8 mouse cellular contexts compared by ENCODE assay signal in genomic region chr17:74527729-74528607, GRCm38 (mm10). TPM values are rescaled to one million over a fixed set of nuclear protein-coding genes. Genes with fewer than 3 reads are reported as not detected.
A peak's percentile ranks its signal among the peaks of the same experiment; 100 is the strongest.
DNase-seq lines count a peak whose midpoint lies in the region; ATAC-seq lines count a peak whose summit lies in the region.

Gene Birc6, plus strand, starts transcription at chr17:74528295.

- WGBS in heart, embryonic 13.5 days: under 1% methylated on average over 71 of the region's 71 CpGs
- under 1% methylated on average over 71 of the region's 71 CpGs for WGBS in liver, embryonic 12.5 days (ENCODE audit: insufficient replicate concordance)
- WGBS in stomach, embryonic 15.5 days: under 1% methylated on average over 68 of the region's 71 CpGs

- peaks cover 5% of the 10 kb centered on the region; the same call in 1 of the 2 replicates for H3K4me1 ChIP-seq in brown adipose tissue, adult 24 weeks (ENCODE audit: control insufficient read depth, insufficient read depth, insufficient read length, low read length)
- H3K4me1 ChIP-seq in heart, embryonic 13.5 days: peaks cover 26% of the 10 kb centered on the region
- H3K4me1 ChIP-seq in liver, embryonic 12.5 days: peaks cover 46% of the 10 kb centered on the region
- H3K4me1 ChIP-seq in stomach, embryonic 15.5 days: peaks cover 3% of the 10 kb centered on the region; the same call in 1 of the 2 replicates

- peak; percentile 100 for DNase-seq in CD4-positive, CD25-positive, alpha-beta regulatory T cell, adult 2 months (ENCODE audit: low read depth, low spot score)
- DNase-seq in fat pad, adult 2 months (ENCODE audit: extremely low read depth, low read depth, low spot score): peak; percentile 89
- peak; percentile 100 for DNase-seq in kidney, postnatal 10 days
- peak; percentile 100 for DNase-seq in natural killer cell, adult 2 months (ENCODE audit: low spot score in 2 of 2)

- H3K36me3 ChIP-seq in heart, embryonic 13.5 days: no peaks in the 10 kb centered on the region
- no peaks in the 10 kb centered on the region for H3K36me3 ChIP-seq in liver, embryonic 12.5 days
- H3K36me3 ChIP-seq in stomach, embryonic 15.5 days: no peaks in the 10 kb centered on the region

- ATAC-seq in heart, embryonic 13.5 days (ENCODE audit: extremely low read depth, insufficient number of reproducible peaks, low FRiP score, low TSS enrichment): peak; percentile 98
- peak; percentile 95 for ATAC-seq in liver, embryonic 12.5 days
- peak; percentile 97 for ATAC-seq in stomach, embryonic 15.5 days (ENCODE audit: insufficient read depth, low FRiP score, low read depth)

- no peaks in the 10 kb centered on the region for H3K9me3 ChIP-seq in heart, embryonic 13.5 days
- no peaks in the 10 kb centered on the region for H3K9me3 ChIP-seq in liver, embryonic 12.5 days (replicated peaks)
- no peaks in the 10 kb centered on the region for H3K9me3 ChIP-seq in stomach, embryonic 15.5 days

- H3K27me3 ChIP-seq in heart, embryonic 13.5 days (replicated peaks): no peaks in the 10 kb centered on the region
- H3K27me3 ChIP-seq in liver, embryonic 12.5 days (replicated peaks): no peaks in the 10 kb centered on the region
- no peaks in the 10 kb centered on the region for H3K27me3 ChIP-seq in stomach, embryonic 15.5 days (replicated peaks)

- H3K4me3 ChIP-seq in brown adipose tissue, adult 24 weeks (ENCODE audit: insufficient read depth, low read depth, low read length): peak within 1 kb of the TSS; percentile 95
- peak within 1 kb of the TSS; percentile 99 for H3K4me3 ChIP-seq in heart, embryonic 13.5 days
- H3K4me3 ChIP-seq in liver, embryonic 12.5 days: peak within 1 kb of the TSS; percentile 98
- peak within 1 kb of the TSS; percentile 93 for H3K4me3 ChIP-seq in stomach, embryonic 15.5 days (replicated peaks)

- H3K27ac ChIP-seq in brown adipose tissue, adult 24 weeks (replicated peaks; ENCODE audit: low read depth, low read length): peak within 1 kb of the TSS; percentile 88
- peak within 1 kb of the TSS; percentile 99 for H3K27ac ChIP-seq in heart, embryonic 13.5 days (replicated peaks)
- H3K27ac ChIP-seq in liver, embryonic 12.5 days: peak within 1 kb of the TSS; percentile 99
- peak within 1 kb of the TSS; percentile 99 for H3K27ac ChIP-seq in stomach, embryonic 15.5 days

- peak within 1 kb of the TSS; percentile 85 for H3K4me2 ChIP-seq in heart, embryonic 13.5 days
- peak within 1 kb of the TSS; percentile 88 for H3K4me2 ChIP-seq in liver, embryonic 12.5 days
- peak within 1 kb of the TSS; percentile 64 for H3K4me2 ChIP-seq in stomach, embryonic 15.5 days

- peak within 1 kb of the TSS; percentile 90 for H3K9ac ChIP-seq in heart, embryonic 13.5 days
- peak within 1 kb of the TSS; percentile 98 for H3K9ac ChIP-seq in liver, embryonic 12.5 days
- H3K9ac ChIP-seq in stomach, embryonic 15.5 days: peak within 1 kb of the TSS; percentile 82

RNA-seq across cellular contexts. Expression of gene Birc6, which starts in this region (rescaled TPM):
- 25.0 and 38.4 TPM in 2 replicates for polyA plus RNA-seq in brown adipose tissue, adult 24 weeks (2012; ENCODE audit: insufficient read depth, insufficient read length, missing spikeins)
- polyA plus RNA-seq in heart, embryonic 13.5 days (2015; fragmentation: Nextera tagmentation; extraction: Ambion mirVana): 51.9 and 58.8 TPM in 2 replicates
- 50.8 and 51.3 TPM in 2 replicates for polyA plus RNA-seq in liver, embryonic 12.5 days (2016; fragmentation: Nextera tagmentation; extraction: Ambion mirVana)
- polyA plus RNA-seq in stomach, embryonic 15.5 days (2015; fragmentation: Nextera tagmentation; extraction: Ambion mirVana): 81.8 and 82.6 TPM in 2 replicates

Comparison
In these comparisons a context has a peak if more than half of its experiments do, and no peak if none do; other contexts are left out.
1. Peak in every context shown above with its lines: DNase-seq, ATAC-seq, H3K4me3 ChIP-seq and H3K27ac ChIP-seq.